Mouse (Mus musculus) MEL (cell line): ENCODE results near the gene Zfp949.
A peak's percentile ranks its signal among the peaks of the same experiment; 100 is the strongest.

Experiments
- CHD1 ChIP-seq: IDR thresholded peaks from 2 replicates; pipeline ENCODE4 v1.6.1; 2012; ENCODE audit warnings: low read depth, mild to moderate bottlenecking, inconsistent platforms, low read length, improper control_type of control experiment
- CTCF ChIP-seq, 3 experiments: IDR thresholded peaks in 2 of 3; conservative IDR thresholded peaks in 1 of 3; 2 replicates each; pipeline ENCODE4 v1.5.1; 2011 to 2012; ENCODE audit warnings: low read length in 3 of 3, low read depth in 2 of 3, mild to moderate bottlenecking in 2 of 3, improper control_type of control experiment in 1 of 3, inconsistent platforms in 1 of 3, mixed read lengths in 1 of 3, moderate library complexity in 1 of 3; ENCODE audit not compliant: control insufficient read depth in 1 of 3, insufficient read depth in 1 of 3, poor library complexity in 1 of 3, severe bottlenecking in 1 of 3
- EP300 ChIP-seq, 2 experiments: IDR thresholded peaks; 2 replicates each; pipeline ENCODE4 v1.6.1; 2011; ENCODE audit warnings: improper control_type of control experiment in 2 of 2, low read length in 2 of 2, low read depth in 1 of 2, mild to moderate bottlenecking in 1 of 2
- JUND ChIP-seq: IDR thresholded peaks from 2 replicates; pipeline ENCODE4 v1.6.1; 2011; ENCODE audit warnings: low read depth, mild to moderate bottlenecking, improper control_type of control experiment, low read length
- MAZ ChIP-seq: IDR thresholded peaks from 2 replicates; pipeline ENCODE4 v1.6.1; 2012; ENCODE audit warnings: low read depth, mild to moderate bottlenecking, inconsistent platforms, low read length, improper control_type of control experiment
- NELFE ChIP-seq: IDR thresholded peaks from 2 replicates; pipeline ENCODE4 v1.6.1; 2011; ENCODE audit warnings: low read depth, low read length, improper control_type of control experiment
- POLR2A ChIP-seq, 2 experiments: IDR thresholded peaks; 2 replicates each; pipeline ENCODE4 v1.6.1; 2011 to 2012; ENCODE audit warnings: low read length in 2 of 2, mild to moderate bottlenecking in 2 of 2, control low read depth in 1 of 2, improper control_type of control experiment in 1 of 2, low read depth in 1 of 2, moderate library complexity in 1 of 2; ENCODE audit not compliant: control insufficient read depth in 1 of 2, insufficient read depth in 1 of 2, poor library complexity in 1 of 2
- POLR2AphosphoS5 ChIP-seq: IDR thresholded peaks from 2 replicates; pipeline ENCODE4 v1.6.1; 2012; ENCODE audit warnings: low read depth, borderline replicate concordance, mild to moderate bottlenecking, inconsistent platforms, low read length, moderate library complexity, mixed read lengths
- RAD21 ChIP-seq: IDR thresholded peaks from 2 replicates; pipeline ENCODE4 v1.6.1; 2011; ENCODE audit warnings: mild to moderate bottlenecking, low read depth, low read length, improper control_type of control experiment
- SIN3A ChIP-seq: IDR thresholded peaks from 2 replicates; pipeline ENCODE4 v1.6.1; 2012; ENCODE audit warnings: low read length, improper control_type of control experiment, inconsistent platforms
- SMC3 ChIP-seq: IDR thresholded peaks from 2 replicates; pipeline ENCODE4 v1.6.1; 2011; ENCODE audit warnings: low read depth, low read length, improper control_type of control experiment
- USF1 ChIP-seq: IDR thresholded peaks from 2 replicates; pipeline ENCODE4 v1.6.1; 2014; ENCODE audit warnings: low read depth, mild to moderate bottlenecking, inconsistent platforms, low read length, improper control_type of control experiment, moderate library complexity
- ZKSCAN1 ChIP-seq: IDR thresholded peaks from 2 replicates; pipeline ENCODE4 v1.6.1; 2012; ENCODE audit warnings: low read depth, mild to moderate bottlenecking, inconsistent platforms, low read length, improper control_type of control experiment, moderate library complexity

- TF ChIP-seq POLR2AphosphoS5 = no peak
- no peak for TF ChIP-seq USF1
- TF ChIP-seq MAZ = no peak
- no peak for TF ChIP-seq NELFE
- TF ChIP-seq EP300 (IDR thresholded peaks at IDR 0.05; ENCODE audit: low read depth in 1 of 2, low read length in 2 of 2) = no peak
- peak; percentile 76 for TF ChIP-seq RAD21
- peak in 2 of 3 experiments; percentile 27 to 66; a peak in 3 of 6 replicates for TF ChIP-seq CTCF (IDR thresholded peaks at IDR 0.05 in 2 of 3, conservative IDR thresholded peaks at IDR 0.05 in 1 of 3; ENCODE audit: control insufficient read depth in 1 of 3, insufficient read depth in 1 of 3, low read depth in 2 of 3, low read length in 3 of 3, poor library complexity in 1 of 3, severe bottlenecking in 1 of 3)
- TF ChIP-seq POLR2A (IDR thresholded peaks at IDR 0.05; ENCODE audit: control insufficient read depth in 1 of 2, insufficient read depth in 1 of 2, low read depth in 1 of 2, low read length in 2 of 2, poor library complexity in 1 of 2) = no peak
- TF ChIP-seq SIN3A = no peak
- no peak for TF ChIP-seq JUND
- TF ChIP-seq SMC3 = peak; percentile 60
- no peak for TF ChIP-seq ZKSCAN1
- TF ChIP-seq CHD1 = no peak
Measured at GRCm38 (mm10) chr9:88542816-88543215, 5.0 kb upstream of the Zfp949 start.
